Mouse (Mus musculus) hindbrain, embryonic 10.5 days (tissue): ENCODE data around the gene Olfr1461. TPM values are rescaled to one million over a fixed set of nuclear protein-coding genes. Genes with fewer than 3 reads are reported as not detected.

Experiments
- DNase-seq: peaks from one replicate; pipeline ENCODE4 v3.0.0-alpha.2; 2017; ENCODE audit warnings: low spot score
- H3K27ac ChIP-seq: fragments of 300-500 bp; sonication (generic); 2 replicates; pipeline ENCODE4 v1.5.1; 2016; ENCODE audit warnings: mild to moderate bottlenecking, moderate library complexity
- H3K27me3 ChIP-seq: fragments of 300-500 bp; sonication (generic); 2 replicates; pipeline ENCODE4 v1.6.1; 2016; ENCODE audit warnings: mild to moderate bottlenecking; ENCODE audit not compliant: poor library complexity, insufficient read depth, severe bottlenecking
- H3K36me3 ChIP-seq: fragments of 300-500 bp; sonication (generic); 2 replicates; pipeline ENCODE4 v1.6.1; 2016; ENCODE audit warnings: mild to moderate bottlenecking, moderate library complexity
- H3K4me1 ChIP-seq: fragments of 300-500 bp; sonication (generic); replicated peaks from 2 replicates; pipeline ENCODE4 v1.6.1; 2016; ENCODE audit warnings: mild to moderate bottlenecking
- H3K4me3 ChIP-seq: fragments of 300-500 bp; sonication (generic); 2 replicates; pipeline ENCODE4 v1.5.1; 2016; ENCODE audit warnings: mild to moderate bottlenecking, moderate library complexity
- H3K9me3 ChIP-seq: fragments of 300-500 bp; sonication (generic); 2 replicates; pipeline ENCODE4 v1.6.1; 2016; ENCODE audit warnings: mild to moderate bottlenecking, moderate library complexity
- WGBS: fragments of 180-500 bp; shearing (Covaris S2); methylation state at CpG from one replicate; pipeline ENCODE4 v1.1.7; 2016; 5-methylcytosine and 5-hydroxymethylcytosine counted together
- polyA plus RNA-seq: library from polyadenylated mRNA; unstranded; fragments of >200 nt; fragmentation: Nextera tagmentation; extraction: Ambion mirVana; gene quantifications from 2 replicates; pipeline ENCODE4 v1.2.1, GENCODE M21; 2016

Gene Olfr1461
- polyA plus RNA-seq = not detected in 2 replicates

DNA sequence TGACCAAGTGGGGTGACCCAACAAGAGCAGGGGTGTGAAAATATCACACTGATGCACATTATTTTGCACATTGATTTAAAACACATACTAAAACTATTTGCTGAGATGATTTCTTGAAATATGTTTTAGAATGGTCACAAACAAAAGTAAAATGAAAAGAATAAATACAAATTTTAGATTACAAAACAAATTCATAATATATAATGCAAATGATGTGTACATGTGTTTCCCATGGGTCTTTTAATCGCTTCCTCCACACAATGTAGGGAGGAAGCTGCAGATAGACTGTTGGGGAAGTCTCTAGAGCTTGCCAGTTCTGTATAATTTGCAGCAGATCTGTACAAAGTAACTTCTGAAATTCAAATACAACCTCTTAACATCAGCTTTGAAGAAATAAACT lies at the start of gene Olfr1461:
Gene Olfr1461 (plus strand): TSS at position 301 of the 400 bp plus-strand sequence.
- no peaks in the 10 kb centered on the region for H3K4me1 ChIP-seq
- no peaks in the 10 kb centered on the region for H3K27me3 ChIP-seq
- H3K27ac ChIP-seq = no peak within 1 kb of the TSS
- no peak within 1 kb of the TSS for H3K4me3 ChIP-seq
- no peaks in the 10 kb centered on the region for H3K36me3 ChIP-seq
- no peak for DNase-seq
- WGBS = 51% methylated on average over 1 of the region's 1 CpGs
- H3K9me3 ChIP-seq = peaks cover 11% of the 10 kb centered on the region

DNA sequence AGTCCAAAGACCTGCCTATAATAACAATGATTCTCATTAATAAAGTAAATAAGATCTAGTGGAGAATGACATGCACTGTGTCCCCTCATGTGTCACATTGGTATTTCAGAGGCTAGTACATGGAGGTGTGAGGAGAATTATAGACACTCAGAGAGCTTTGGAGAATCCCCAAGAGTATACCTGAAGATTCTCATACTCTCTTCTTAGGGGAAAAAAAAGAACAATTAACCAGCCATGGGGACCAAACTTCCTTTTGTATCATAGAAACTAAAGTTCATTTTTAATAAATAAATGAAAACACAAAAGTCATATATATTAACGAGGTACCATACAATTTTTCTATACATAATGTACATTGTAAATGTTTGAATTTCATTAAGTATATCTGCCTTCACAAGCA lies 13.4 kb upstream of the Olfr1461 start, which contains the start of gene Olfr1459:
Gene Olfr1459 (minus strand): TSS at position 101 of the 400 bp plus-strand sequence.
- Histone ChIP-seq H3K27me3 (no peaks in the 10 kb centered on the region), H3K4me3 (no peak within 1 kb of the TSS), H3K36me3 (no peaks in the 10 kb centered on the region), H3K27ac (no peak within 1 kb of the TSS), H3K4me1 (no peaks in the 10 kb centered on the region), H3K9me3 (peaks cover 34% of the 10 kb centered on the region)
- no peak for DNase-seq
- 71% methylated on average over 1 of the region's 1 CpGs for WGBS

DNA sequence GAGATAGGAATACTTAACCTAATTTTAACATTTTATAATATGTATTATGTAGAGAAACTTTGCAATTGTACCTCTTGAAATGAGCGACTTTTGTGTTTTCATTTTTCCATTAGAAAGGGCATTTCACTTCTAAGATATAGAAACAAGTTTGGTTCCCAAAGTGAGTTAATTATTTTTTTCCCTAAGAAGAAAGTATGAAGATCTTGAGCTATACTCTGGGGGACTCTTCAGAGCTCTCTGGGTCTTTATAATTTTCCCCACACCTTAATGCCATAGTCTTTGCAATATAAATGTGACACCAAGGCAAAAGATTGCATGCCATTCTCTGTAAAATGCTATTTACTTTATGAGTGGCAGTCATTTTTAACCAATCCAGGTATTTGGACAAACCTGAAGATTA lies 22.6 kb downstream of the Olfr1461 start, which contains the start of gene Olfr1462:
Gene Olfr1462 (plus strand): TSS at position 301 of the 400 bp plus-strand sequence.
- Histone ChIP-seq H3K9me3 (peaks cover 34% of the 10 kb centered on the region), H3K4me1 (no peaks in the 10 kb centered on the region), H3K36me3 (no peaks in the 10 kb centered on the region), H3K4me3 (no peak within 1 kb of the TSS), H3K27ac (no peak within 1 kb of the TSS), H3K27me3 (no peaks in the 10 kb centered on the region)
- WGBS = 88% methylated on average over 1 of the region's 1 CpGs
- no peak for DNase-seq

Other genes starting within 250 kb of the Olfr1461 start
- not detected in 2 replicates for gene Olfr1448, start 238.6 kb upstream of the Olfr1461 start, polyA plus RNA-seq
- gene Olfr1449, start 232.2 kb upstream of the Olfr1461 start, polyA plus RNA-seq = not detected in 2 replicates
- gene Olfr1450, start 212.7 kb upstream of the Olfr1461 start, polyA plus RNA-seq = not detected in 2 replicates
- gene Olfr1451, start 168.0 kb upstream of the Olfr1461 start, polyA plus RNA-seq = not detected in 2 replicates
- not detected in 2 replicates for gene Olfr1453, start 134.7 kb upstream of the Olfr1461 start, polyA plus RNA-seq
- gene Olfr1454, start 102.4 kb upstream of the Olfr1461 start, polyA plus RNA-seq = not detected in 2 replicates
- gene Olfr1457, start 65.1 kb upstream of the Olfr1461 start, polyA plus RNA-seq = not detected in 2 replicates
- not detected in 2 replicates for gene Olfr1458, start 56.2 kb upstream of the Olfr1461 start, polyA plus RNA-seq
- gene Olfr1459, start 13.5 kb upstream of the Olfr1461 start, polyA plus RNA-seq = not detected in 2 replicates
- gene Olfr1462, start 22.7 kb downstream of the Olfr1461 start, polyA plus RNA-seq = not detected in 2 replicates
- not detected in 2 replicates for gene Olfr1463, start 68.3 kb downstream of the Olfr1461 start, polyA plus RNA-seq
- not detected in 2 replicates for gene Olfr1465, start 152.5 kb downstream of the Olfr1461 start, polyA plus RNA-seq
- not detected in 2 replicates for gene Olfr1466, start 175.9 kb downstream of the Olfr1461 start, polyA plus RNA-seq
- not detected in 2 replicates for gene Olfr1467, start 199.2 kb downstream of the Olfr1461 start, polyA plus RNA-seq
- not detected in 2 replicates for gene Olfr1469, start 244.8 kb downstream of the Olfr1461 start, polyA plus RNA-seq